Mouse (Mus musculus) cerebellum, adult 2 months (tissue): ENCODE data around the gene Tenm2. TPM values are rescaled to one million over a fixed set of nuclear protein-coding genes. Genes with fewer than 3 reads are reported as not detected.

Experiments
- DNase-seq, 2 experiments: peaks; one replicate each; pipeline ENCODE4 v3.0.0; 2021
- H3K27ac ChIP-seq: fragments of 200-500 bp; 2 replicates; pipeline ENCODE4 v1.5.1; 2012; ENCODE audit warnings: low read length, control low read depth, inconsistent platforms; ENCODE audit not compliant: insufficient read depth
- H3K27me3 ChIP-seq: fragments of 200-500 bp; 2 replicates; pipeline ENCODE4 v1.6.1; 2012; ENCODE audit warnings: inconsistent platforms, mild to moderate bottlenecking, low read length, moderate library complexity; ENCODE audit not compliant: control insufficient read depth, insufficient read depth
- H3K4me1 ChIP-seq: fragments of 200-500 bp; 2 replicates; pipeline ENCODE4 v1.6.1; 2011; ENCODE audit warnings: low read length; ENCODE audit not compliant: control insufficient read depth, insufficient read depth
- H3K4me3 ChIP-seq: fragments of 200-500 bp; replicated peaks from 2 replicates; pipeline ENCODE3; 2011; ENCODE audit warnings: mild to moderate bottlenecking, low read depth, low read length, control low read depth; ENCODE audit not compliant: insufficient read depth
- CTCF ChIP-seq: fragments of 200-500 bp; IDR thresholded peaks from 2 replicates; pipeline ENCODE4 v1.5.1; 2011; ENCODE audit warnings: low read depth, mild to moderate bottlenecking, control low read depth, low read length, moderate library complexity, borderline replicate concordance; ENCODE audit not compliant: insufficient read depth
- POLR2A ChIP-seq: fragments of 200-500 bp; IDR thresholded peaks from 2 replicates; pipeline ENCODE4 v1.6.1; 2011; ENCODE audit warnings: low read length, control low read depth, borderline replicate concordance; ENCODE audit not compliant: insufficient read depth
- WGBS: fragments of 180-500 bp; shearing (Covaris S2); methylation state at CpG from one replicate; pipeline ENCODE4 v1.1.7; 2018; 5-methylcytosine and 5-hydroxymethylcytosine counted together
- polyA plus RNA-seq: library from polyadenylated mRNA; depleted of rRNA; stranded (reverse); fragments of >200 nt; gene quantifications from 2 replicates; pipeline ENCODE4 v1.2.3, GENCODE M21; 2012

The Tenm2 gene
- polyA plus RNA-seq, 1 experiment = 9.1 TPM

DNA sequence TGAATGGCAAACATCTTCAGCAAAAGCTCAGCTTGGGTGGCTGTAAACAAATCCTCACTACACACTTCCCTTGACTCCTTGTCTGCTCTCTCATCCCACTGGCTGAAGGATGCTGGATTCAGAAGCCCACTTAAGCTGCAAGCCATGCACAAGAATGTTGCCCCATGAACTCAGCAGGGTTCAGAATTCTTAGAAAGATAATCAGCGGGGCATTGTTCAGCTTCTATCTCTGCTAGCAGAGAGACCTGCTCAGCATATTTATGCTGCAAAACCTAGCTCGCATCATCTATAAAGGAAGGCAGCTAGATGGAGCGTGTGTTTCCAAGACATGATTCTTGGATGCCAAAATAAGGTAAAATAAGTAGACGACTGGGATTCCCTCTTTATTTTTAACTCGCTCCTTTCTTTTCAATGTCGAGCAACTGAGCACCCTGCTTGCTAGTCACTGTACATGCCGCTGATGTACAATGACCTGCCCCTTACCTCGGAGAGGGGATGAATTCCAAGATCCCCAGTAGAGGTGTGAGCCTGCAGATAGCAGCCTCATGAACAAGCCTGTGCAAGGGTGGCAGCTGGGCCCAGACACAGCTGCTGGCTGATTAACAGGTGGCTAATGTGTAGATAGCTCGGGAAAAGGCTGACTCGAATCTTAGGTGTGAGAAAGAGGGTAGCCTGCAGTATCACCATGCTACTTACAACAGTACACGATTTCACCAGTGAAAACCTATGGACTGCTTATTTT, 686.2 kb downstream of the Tenm2 start:
- no peak for TF ChIP-seq POLR2A
- TF ChIP-seq CTCF = no peak
- Histone ChIP-seq H3K27ac (no peak overlapping the region), H3K4me3 (no peak overlapping the region), H3K4me1 (no peaks in the 10 kb centered on the region), H3K27me3 (no peaks in the 10 kb centered on the region)
- DNase-seq = no peak
- WGBS = 66% methylated on average over 11 of the region's 11 CpGs

DNA sequence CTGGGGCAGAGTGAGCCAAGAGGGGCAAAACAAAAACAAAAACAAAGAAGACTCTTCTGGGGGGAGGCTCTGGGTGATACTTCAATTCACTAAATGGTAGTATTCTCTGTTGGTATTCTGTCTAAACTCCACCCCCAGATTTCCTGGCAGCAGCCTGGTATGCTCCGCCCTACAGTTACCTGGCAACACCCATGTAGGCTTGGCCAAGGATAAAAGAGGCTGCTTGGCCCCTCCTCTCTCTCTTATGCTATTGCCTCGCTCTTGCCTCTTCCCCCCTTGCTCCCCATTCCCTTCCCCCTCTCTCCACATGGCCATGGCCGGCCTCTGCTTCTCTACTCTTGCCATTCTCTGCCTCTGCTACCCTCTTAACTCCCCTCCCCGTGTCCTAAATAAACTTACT, 687.6 kb downstream of the Tenm2 start:
- Histone ChIP-seq H3K4me3 (no peak overlapping the region), H3K27ac (no peak overlapping the region), H3K4me1 (no peaks in the 10 kb centered on the region), H3K27me3 (no peaks in the 10 kb centered on the region)
- no peak for DNase-seq
- 83% methylated on average over 4 of the region's 4 CpGs for WGBS
- TF ChIP-seq CTCF = no peak
- TF ChIP-seq POLR2A = no peak

DNA sequence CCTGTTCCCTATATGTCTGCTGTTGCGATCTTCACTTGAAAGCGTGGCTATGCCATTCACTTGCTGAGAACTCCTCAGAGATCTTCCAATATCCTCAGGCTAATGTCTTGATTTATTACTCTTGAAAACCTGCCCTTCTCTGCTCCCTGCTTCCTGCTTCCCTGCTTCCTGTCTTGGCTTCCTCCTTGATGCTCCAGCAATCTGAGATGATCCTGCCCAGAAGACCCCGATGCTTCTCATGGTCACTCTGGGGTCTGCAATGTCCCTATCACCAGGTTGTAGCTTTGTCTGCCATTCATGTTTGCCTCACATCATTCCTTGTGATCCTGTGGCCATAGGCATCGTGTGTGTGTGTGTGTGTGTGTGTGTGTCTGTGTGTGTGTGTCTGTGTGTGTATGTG, 697.6 kb downstream of the Tenm2 start:
- WGBS = 93% methylated on average over 4 of the region's 4 CpGs
- Histone ChIP-seq H3K4me1 (no peaks in the 10 kb centered on the region), H3K27me3 (no peaks in the 10 kb centered on the region), H3K27ac (no peak overlapping the region), H3K4me3 (no peak overlapping the region)
- no peak for DNase-seq
- TF ChIP-seq CTCF (no peak), POLR2A (no peak)

DNA sequence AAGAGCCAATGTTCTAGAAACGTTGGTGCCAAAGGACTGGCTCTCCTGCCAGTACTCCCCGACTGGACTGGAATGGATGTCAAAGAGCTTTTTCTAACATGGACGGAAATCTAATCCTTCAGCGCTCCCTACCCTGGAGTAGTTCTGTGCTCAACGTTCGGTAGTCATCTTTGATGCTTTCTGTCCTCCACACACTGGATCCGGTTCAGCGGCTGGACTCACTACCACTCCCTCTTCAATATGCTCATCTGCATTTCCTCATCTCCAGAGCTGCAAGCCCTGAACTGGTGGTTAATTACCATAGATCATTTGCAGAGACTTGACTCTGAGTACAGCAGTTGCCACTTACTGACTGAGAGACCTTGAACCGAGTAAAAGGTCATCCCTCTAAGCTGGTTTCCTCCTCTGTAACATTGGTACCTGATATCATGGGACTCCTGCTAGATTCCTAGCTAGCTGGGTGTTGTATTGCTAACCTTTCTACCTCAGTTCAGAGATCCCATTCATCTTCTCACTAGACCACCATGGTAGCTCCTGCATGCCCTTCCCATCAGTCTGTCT, 698.1 kb downstream of the Tenm2 start:
- WGBS = 49% methylated on average over 9 of the region's 9 CpGs
- DNase-seq = no peak
- Histone ChIP-seq H3K27me3 (no peaks in the 10 kb centered on the region), H3K4me3 (no peak overlapping the region), H3K27ac (no peak overlapping the region), H3K4me1 (no peaks in the 10 kb centered on the region)
- TF ChIP-seq CTCF (no peak), POLR2A (no peak)

DNA sequence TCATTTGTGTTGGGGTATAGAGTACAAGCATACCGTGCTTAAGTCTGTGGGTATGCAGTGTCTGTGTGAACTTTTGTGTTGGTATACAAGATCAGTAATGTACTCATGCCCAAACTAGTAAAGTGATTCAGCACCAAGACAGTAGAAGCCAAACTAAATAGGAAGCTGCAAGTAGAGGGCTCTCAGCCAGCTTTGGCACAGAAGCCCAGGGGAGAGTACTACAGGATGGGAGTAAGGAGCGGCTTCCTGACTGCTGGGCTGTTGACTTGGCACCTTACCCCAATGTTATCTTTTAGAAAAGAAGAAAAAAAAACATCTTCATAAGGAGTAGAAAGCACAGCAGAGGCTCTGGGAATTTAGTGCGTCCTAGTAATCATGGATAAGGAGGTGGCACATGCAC, 700.2 kb downstream of the Tenm2 start:
- Histone ChIP-seq H3K27me3 (no peaks in the 10 kb centered on the region), H3K27ac (no peak overlapping the region), H3K4me1 (no peaks in the 10 kb centered on the region), H3K4me3 (no peak overlapping the region)
- no peak for DNase-seq
- WGBS = 72% methylated on average over 3 of the region's 3 CpGs
- no peak for TF ChIP-seq POLR2A
- TF ChIP-seq CTCF = no peak

DNA sequence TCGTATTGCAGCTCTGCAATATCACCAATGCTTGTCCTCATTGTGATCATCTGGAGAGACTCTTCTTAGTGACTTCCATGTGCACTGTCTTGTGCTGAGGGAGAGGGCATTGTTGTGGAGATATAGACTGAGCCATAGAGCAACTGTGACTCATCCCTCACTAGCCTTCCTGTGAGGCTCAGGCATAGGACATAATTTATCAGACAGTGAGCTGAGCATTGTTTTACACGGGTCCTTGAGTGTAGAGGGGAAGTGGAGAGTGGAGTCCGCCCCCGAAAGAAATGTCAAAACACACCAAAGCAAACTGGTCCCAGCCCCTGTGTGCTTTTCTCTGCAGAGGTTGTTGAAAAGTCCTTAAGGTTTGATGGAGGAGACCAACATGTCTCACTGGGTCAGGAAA, 704.1 kb downstream of the Tenm2 start:
- no peak overlapping the region for H3K27ac ChIP-seq
- no peak overlapping the region for H3K4me3 ChIP-seq
- TF ChIP-seq POLR2A (no peak), CTCF (no peak)
- DNase-seq = no peak
- no peaks in the 10 kb centered on the region for H3K27me3 ChIP-seq
- 91% methylated on average over 4 of the region's 4 CpGs for WGBS
- H3K4me1 ChIP-seq = no peaks in the 10 kb centered on the region

DNA sequence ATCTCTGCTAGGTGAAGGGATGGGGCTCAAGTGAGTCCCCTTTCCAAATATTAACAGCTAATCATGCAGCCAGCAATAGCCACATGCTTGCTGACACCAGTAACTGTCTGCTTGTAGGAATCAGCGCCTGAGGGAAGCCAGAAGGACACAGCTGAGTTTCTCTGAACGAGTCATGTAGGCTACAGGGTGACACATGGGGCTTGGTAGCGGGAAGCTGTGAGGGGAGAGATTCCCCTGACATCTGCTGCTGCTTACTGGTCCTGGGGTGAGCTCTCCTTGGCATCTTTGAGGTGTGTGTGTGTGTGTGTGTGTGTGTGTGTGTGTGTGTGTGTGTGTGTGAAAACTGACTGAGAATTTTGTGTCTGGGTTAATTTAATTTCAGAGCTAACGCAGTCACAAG, 708.3 kb downstream of the Tenm2 start:
- no peak for DNase-seq
- no peaks in the 10 kb centered on the region for H3K27me3 ChIP-seq
- no peak overlapping the region for H3K27ac ChIP-seq
- H3K4me1 ChIP-seq = no peaks in the 10 kb centered on the region
- no peak for TF ChIP-seq CTCF
- no peak for TF ChIP-seq POLR2A
- H3K4me3 ChIP-seq = no peak overlapping the region
- WGBS = 69% methylated on average over 4 of the region's 4 CpGs

DNA sequence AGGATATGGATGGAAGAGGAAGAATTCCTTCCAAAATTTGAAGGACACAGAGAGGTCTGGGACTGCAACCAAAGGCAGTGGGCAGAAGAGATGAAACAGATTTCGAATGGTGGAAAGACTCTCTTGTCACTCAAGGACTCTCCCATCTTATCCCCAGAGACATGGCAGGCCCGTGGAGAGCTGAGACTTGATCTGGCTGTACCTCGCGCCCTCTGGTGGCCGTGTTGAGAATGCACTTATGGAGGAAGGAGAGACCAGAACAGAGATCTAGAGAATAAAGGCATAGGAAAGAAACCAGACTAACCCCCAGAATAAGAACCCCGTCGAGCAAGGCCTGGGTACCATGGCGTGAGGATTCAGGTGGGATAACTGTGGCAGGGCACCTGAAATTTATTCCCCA, 709.4 kb downstream of the Tenm2 start:
- peak; percentile 73 to 83 for DNase-seq
- WGBS = 11% methylated on average over 8 of the region's 8 CpGs
- TF ChIP-seq CTCF (peak; percentile 82), POLR2A (no peak)

More for the DNA sequence above, 709.4 kb downstream of the Tenm2 start:
- H3K4me1 ChIP-seq = no peaks in the 10 kb centered on the region
- H3K27ac ChIP-seq = no peak overlapping the region
- H3K27me3 ChIP-seq = no peaks in the 10 kb centered on the region
- no peak overlapping the region for H3K4me3 ChIP-seq
